Mouse (Mus musculus) cerebellum, postnatal 14 days (tissue): ENCODE measurements around the gene Ccr10.

Source experiments
- DNase-seq, 2 experiments: peaks; one replicate each; pipeline ENCODE4 v3.0.0; 2021; ENCODE audit warnings: mixed read lengths in 2 of 2

Gene Ccr10

DNA sequence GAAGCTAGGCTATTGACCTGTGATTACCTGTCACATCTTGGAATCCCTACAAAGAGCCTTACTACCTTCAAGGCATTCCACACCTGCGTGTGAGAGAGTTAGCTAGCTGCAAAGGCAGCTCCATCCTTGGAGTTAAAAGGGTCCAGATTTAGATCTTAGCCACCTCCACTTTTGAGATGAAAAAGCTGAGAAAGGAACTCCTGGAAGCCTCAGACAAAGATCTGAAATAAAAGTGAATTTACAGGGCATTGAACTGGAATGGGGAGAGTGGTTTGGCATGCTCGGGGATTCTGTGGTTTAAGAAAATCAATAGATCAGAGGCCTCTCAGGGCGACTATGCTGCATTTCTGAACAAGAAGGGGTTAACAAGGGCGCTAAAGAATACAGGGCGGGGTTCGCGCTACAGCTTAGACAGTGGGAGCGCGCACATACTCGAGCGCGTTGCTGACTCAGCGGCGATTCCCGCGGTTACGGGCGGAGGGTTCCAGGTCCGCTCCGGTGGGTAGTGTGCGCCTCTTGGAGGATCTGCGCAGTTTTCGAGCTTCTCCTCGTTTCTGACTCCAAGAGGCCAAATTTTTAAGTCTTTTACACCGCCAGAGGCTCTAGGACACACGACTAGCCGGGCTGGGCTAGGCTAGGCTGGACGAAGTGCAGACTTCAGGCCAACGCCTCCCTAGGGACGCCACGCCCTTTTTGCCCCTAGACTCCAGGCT, 3.4 kb downstream of the Ccr10 start:
- DNase-seq: peak; percentile 83 to 84

DNA sequence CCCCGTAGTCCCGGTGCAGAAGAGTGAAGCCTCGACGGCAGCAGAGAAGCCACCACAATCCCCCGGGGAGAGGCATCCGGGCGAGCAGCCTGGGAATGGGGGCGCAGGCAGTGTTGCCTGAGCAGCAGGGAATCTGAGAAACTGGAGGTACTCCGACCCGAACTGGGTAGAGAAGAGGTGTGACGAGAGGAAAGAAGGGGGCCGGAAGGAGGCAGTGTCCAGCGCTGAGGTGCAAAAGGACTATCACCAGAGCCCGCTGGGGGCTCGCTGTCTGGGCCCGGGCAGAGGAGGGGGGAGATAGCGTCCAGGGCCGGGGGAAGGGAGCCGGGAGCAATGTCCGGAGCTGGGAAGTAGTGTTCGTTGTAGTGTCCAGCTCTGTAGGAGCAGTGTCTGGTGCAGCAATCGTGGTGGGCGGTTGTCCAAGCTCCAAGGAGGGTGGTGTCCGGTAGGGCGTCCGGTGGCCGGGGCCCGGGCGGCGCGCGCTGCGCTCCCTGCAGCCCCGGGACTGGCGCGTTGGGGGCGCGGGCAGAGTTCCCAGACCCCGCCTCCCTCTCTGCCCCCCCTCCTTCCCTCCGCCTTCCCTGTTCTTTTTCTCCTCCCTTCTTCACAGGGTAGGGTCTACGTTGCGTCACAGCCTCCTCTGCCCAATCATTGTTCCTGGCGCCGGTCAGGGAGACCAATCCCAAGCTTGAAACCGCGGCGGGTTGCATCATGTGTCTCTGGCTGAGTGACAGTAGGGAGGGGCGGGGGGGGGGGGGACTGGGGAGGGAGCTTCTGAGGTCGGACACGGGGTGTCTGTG, 4.2 kb downstream of the Ccr10 start, which contains the start of gene Plekhh3:
Gene Plekhh3 (minus strand): TSS at position 541 of the 800 bp plus-strand sequence.
- DNase-seq: peak; percentile 96

DNA sequence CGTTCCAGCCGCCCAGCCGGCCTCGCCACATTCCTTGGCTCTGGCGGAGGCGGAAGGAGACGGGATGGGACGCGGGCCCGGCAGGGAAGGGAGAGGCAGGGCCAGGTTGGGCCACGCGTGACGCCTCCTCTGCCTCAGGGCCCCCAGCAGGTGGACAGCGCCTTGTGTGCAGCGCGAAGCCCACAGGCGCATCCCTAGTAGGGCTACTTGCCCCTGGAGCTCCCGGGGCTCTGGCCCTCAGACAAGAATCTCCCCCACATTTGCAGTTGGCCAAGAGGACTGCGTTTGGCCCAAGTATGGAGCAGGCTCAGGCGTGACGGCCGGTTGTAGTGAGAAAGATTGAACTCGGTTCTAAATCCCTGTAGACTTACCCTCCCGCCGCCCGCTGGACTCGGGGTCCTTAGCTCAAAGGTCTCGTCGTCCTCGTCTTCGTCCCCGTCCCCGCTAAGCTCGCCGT, 4.9 kb downstream of the Ccr10 start, which contains the start of gene Cntnap1:
Gene Cntnap1 (plus strand): TSS at position 170 of the 457 bp plus-strand sequence.
- peak; percentile 69 to 71 for DNase-seq

DNA sequence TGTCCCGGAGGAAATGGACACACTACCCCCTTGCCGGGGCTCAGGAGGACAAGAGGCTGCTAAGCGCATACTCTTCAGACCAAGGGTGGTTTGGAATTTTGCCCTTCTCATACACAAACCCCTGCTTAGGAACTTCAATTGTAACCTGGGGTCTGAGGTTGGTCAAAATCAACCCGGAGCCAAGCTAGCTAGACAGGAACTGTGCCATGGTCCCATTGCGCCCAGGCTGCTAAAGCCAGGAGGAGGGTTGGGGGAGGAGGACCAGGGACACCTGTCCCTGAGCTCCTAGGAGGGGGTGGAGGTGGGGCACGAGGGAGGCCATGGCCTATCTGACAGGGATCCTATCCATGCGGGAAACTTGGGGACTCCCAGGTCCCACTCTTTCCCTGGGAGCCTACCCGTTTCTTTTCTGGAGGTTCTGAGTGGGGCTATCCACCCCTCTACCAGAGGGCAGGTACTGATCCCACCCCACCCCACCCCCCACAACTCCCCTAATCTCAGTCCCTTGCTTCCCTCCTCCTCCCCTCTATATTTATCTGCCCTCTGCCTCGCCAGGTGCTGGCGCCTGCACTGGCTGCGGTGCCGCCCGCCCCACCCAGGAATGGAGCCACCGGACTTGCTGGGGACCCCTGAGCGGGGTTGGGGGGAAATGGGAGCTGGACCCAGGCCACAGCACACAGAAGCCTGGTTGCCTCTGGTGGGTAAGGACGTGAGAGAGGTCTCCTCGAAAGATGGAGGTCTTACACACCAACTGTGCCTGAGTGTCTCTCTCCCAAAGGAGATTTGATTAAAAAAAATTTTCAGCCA, 5.7 kb downstream of the Ccr10 start:
- DNase-seq: peak; percentile 57 to 61

DNA sequence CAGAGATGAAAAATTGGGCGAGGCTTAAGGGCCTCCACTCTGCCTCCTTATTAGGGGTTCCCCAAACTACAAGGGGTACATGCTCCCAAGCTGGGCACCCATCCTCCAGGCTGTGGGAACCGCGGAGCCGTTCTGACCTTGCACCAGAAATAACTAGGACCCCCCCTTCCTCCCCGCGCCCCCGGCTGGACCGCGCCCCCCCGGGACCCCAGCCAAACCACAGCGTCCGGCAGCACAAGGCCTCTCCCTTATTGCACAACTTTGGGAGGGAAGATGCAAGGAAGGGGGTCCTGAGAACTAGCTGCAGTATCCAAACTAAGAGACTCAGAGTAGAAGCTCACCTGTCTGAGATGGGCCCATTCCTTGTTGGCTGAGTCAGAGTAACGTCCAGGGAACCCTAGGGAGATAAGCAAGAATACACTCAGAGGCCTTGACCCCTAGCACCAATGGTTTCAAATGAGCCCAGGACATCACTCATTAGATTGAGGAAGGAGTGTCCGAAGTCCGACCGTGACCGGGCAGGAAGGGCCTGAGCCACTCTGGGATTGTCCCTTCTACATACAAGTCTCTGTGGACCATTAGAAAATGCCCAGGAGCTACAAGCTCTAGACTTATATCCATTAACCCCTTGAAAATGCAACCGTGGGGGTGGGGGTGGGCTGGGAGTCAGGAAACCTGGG, 6.8 kb downstream of the Ccr10 start:
- DNase-seq: peak; percentile 34 to 43

DNA sequence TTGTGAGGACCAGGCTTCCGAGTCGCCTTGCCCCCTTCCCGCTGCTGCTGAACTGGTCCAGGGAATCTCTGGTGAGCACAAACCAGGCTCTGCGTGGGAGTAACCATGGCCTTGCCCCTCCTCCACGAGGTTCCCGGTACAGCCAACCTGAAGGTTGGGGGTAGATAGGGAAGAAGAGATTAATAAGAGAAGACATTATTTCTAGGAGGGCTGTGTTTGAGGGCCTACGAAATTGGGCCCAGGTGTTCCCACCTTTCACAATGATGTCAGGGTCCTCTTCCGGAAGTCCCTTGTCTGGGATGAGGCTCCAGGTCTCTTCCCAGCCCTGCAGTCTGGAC, 7.3 kb downstream of the Ccr10 start:
- DNase-seq: no peak

DNA sequence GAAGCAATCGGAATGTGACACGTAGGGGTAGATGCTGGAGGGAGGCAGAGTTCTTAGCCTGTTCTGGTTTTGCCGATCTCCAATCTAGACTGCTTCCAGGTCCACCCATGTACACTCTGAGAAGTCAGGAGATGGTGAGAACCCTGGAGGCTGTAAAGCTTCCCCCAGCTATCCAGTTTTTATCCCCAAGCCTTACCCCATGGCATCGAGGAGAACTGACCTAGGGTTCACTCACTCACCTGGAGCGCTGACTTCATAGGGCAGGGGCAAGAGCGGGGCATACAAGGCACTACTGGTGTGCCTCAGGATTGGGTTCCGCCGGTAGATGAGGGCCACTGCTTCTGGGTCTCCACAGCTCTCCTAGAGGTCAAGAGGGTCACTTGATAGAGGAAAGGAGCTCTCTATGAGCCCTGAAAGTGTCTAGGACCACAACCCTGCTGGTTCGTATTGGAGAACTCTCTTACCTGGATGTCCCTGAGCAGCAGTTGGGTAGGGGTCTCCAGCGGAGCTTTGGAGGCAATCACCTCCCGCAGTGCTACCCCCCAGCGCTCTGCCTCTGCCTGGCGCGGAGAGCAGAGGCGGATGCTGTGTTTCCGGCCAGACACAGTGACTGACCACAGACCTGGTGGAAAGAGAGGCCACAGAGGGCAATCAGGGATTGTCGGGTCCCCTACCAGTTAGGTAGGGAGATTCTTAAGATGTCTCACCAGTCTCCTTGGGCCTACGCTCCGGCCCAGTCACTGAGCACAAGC, 7.9 kb downstream of the Ccr10 start:
- DNase-seq: no peak

DNA sequence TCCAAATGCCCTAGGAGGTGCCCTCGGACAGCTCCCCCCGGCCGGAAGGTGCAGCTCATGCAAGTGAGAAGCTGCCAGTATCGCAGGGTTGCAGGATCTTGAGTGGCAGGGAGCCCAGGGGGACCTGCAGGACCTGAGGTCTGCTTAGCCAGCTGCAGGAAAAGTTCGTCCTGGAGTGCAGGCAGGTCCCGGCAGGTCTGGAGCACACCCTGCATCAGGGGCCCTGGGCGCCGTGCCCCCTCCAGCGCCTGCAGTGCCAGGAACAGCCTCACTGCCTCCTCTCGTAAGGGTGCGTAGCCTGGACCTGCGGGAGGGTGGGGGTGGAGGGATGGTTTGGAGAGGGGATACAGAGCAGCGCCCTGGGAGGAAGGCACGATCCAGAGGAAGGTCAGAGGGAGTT, 8.9 kb downstream of the Ccr10 start:
- no peak for DNase-seq

DNA sequence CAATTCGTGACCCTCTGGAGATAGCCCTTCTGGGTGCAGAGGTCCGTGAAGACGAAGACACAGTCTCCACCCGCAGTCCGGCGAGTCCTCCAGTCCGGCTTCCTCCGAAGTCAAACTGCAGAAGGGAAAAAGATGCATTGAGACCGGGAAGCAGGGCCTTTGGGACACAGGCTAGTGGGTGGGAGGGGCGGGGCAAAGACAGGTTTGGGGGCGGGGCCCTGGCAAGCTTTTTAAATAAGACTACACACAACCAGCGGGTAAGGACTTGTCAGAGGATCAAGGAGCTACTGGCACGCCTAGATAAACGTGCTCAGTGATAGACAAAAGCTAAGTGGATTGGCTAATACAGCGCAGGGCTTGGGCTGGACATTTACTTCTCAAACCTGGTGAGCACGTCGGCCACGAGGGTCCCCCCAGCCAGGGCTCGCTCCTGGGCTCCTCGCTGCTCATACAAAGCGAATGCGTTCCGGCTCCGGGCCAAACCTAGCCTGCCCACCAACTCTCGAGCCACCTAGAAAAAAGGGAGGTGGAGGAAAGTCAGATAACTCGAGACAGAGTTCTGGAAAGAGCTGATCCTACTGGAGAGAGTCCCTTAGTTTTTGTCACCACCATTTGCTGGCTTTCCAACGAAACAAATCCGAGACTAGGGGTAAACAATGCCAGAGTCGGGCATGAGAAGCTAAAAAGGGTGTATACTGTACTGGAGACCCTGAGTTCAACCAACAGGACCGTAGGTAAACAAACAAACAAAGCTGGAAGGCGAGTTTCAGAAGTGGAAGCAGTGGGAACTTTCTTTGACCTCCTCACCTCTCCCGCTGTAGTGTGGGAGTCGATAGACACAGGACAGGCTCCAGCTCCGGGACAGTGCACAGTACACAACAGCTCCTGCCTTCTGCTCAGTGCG, 10.3 kb downstream of the Ccr10 start:
- DNase-seq: no peak

DNA sequence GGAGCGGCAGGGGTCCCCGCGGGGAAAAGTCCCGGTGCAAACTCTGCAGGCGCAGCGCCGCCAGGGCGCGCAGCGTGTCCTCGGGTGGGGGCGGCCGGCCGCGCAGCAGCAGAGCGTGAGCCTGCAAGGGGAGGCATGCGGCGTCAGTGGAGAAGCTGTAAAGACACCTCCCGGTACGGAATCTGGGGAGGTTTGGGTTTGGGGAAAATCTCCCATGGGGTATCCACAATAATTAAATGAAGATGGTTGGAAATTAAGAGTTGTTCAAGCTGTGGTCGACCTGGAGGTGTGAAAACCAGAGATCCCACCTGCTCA, 10.9 kb downstream of the Ccr10 start:
- DNase-seq: peak; percentile 18 to 32

DNA sequence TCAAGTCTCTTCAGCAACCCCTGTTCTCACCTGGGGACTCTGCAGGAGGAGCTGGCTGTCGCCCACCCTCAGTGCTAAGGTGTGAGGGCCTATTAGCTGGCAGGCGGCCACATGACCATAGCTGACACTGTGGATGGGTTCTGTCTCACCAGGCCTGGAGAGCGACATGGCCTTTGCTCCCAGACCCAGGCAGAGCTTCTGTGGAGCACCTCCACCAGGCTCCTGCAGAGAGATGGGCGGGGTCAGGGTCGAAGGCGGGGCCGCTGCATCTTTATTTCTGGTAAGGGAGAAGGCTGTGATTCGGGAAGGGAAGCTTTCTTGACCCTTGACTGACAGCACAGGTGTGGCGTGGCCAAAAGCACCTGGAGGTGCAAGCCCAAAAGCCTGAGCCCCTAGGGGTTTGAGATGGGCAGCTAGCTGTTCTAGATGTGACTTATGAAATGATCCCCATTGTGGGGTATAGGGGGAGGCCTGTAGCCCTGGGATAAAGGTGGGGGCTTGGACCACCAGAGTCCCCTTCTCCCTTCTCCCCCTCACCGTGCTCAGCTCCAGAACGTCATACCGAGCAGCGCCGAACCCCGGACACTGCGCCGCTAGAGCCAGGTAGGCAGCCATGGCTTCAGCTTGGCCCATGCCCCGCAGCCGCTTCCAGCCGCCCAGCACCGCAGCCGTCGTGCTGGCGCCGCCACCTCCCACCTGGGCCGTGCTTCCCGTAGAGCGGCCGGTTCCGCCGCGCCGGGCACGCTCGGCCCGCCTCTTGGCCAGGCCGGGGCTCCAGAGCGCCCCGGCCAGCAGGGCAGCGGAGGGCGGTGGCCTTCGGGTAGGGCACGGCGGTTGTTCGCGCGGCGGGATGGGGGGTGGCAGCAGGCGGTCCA, 11.5 kb downstream of the Ccr10 start:
- peak; percentile 27 to 47 for DNase-seq

DNA sequence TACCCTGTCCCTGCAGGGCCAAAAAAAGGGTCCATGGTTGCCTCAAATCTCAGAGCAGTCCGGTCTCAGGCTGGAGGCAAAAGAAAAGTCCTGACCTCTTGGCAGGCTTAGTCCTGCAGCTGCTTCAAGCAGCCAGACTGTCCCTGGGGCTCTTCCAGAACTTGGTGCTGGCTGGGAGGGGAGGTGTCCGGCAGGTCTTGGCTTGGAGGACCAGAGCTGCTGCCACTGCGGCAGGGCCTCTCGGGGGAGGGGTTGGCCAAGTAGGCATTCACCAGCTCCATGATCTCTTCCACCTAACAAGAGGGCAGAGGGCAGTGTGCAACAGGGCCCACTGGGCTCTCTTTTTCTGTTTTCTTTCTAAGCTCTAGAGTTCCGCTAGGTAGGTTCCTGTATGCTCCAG, 12.5 kb downstream of the Ccr10 start:
- DNase-seq: peak; percentile 33 to 40

DNA sequence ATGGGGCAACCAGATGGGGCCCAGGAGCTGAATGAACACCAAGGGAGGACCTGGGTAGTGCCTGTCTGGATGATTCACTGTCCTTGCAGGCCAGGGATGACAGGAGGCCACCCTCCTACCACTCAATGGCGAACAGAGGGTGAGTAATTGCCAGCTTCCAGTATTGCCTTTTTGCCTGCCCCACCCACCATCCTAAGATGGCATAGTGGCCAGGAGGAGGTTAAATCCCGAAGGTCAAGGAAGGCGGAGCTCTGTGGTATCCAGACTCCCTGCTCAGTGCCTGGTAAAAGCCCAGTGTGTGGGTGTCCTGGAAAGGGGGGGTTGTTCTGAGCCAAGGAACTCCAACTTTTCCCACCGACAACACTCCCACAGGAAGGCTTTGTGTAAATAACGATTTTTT, 12.9 kb downstream of the Ccr10 start:
- DNase-seq: no peak

DNA sequence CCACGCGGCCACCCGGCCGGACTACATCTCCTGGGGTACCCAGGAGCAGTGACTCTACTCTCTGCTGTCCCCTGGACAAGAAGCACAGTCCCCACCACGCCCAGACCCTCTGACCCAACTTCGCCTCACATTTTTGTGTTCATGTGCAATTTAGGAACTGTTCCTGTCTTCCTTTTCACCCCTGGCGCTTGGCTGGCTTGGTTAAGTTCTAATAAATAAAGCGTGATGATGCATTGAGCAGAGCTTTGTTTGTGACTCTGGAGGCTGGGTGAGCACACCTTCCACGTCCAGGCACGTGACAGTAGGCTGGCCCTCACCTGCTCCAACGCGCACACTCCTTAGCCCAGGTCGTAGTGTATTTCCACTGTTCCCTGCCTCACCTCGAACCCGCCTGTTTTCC, 13.7 kb downstream of the Ccr10 start:
- no peak for DNase-seq

DNA sequence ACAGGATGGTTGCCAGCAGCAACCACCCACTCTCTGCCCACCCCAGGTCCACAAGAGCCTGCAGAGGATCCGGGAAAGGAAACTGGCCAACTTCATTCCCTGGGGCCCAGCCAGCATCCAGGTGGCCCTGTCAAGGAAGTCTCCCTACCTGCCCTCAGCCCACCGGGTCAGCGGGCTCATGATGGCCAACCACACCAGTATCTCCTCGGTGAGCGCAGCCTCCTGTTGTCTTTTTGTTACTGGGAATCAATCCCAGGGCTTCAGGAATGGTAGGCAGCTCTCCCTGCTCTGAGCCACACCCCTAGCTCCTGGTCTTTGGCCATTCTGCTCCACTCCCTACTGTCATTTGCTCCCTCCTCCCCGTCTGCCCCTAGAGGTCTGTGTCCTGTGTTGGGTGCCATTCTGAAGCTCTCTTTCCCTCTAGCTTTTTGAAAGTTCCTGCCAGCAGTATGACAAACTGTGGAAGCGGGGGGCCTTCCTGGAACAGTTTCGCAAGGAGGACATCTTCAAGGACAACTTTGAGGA, 14.2 kb downstream of the Ccr10 start:
- DNase-seq: peak in 1 of 2 experiments; percentile 24

DNA sequence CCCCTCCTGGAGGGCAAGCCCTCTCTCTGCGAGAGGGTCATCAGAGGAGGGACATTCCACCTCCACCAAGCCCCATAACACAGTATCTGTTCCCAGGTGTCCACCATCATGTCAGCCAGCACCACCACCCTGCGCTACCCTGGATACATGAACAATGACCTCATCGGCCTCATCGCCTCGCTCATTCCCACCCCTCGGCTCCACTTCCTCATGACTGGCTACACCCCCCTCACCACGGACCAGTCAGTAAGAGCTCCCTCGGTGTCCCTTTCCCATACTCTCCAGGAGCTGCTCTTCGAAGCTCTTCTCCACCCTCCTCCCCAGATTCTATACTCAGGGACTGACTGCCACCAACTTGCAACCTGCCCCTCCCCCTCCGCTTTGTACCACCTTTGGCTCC, 15.1 kb downstream of the Ccr10 start:
- DNase-seq: peak in 1 of 2 experiments; percentile 28

DNA sequence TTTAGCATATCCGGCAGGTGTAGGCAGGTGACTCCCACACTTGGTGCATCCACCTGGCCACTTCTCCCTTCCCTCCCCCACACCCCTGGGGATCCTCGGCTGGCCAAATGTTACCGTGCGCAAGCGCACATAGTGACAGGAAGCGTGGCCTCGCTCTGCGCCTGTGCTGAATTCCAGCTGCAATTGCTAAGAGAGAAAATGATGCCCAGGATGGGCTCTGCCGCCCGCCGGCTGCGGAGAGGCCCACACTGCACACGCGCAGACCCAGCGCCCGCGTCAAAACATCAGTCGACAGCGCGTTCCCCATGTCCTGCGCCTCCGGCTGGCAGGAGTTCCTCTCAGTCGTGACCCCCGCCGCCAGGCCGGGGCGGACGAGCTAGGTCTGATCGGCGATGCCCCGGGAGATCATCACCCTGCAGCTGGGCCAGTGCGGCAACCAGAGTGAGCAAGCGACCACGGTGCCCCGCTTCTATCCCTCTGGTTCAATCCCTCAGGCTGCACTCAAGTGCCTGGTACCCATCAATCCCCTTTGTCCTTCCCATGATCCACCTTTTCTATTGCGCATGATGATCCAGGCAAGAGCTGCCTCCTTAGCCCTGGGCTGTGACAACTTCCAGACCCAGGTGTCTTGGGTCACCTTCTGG, 19.4 kb downstream of the Ccr10 start, which contains the start of gene Tubg2:
Gene Tubg2 (plus strand): TSS at position 180 of the 644 bp plus-strand sequence.
- DNase-seq: peak; percentile 84 to 85

DNA sequence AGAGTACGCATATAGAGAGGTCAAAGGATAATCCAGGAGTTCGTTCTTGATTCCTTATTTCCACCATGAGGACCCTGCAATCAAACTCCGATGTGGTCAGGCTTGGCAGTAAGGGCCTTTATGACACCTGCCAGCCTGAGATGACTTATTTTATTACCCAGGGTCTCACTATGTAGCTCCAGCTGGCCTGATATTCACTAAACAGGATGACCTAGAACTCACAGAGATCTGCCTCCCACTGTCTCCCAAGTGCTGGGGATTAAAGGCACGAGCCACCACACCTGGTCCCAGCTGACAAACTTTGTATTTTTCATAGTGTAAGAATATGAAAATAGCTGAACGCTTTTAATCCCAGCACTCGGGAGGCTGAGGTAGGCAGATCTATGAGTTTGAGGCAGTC, 20.1 kb downstream of the Ccr10 start:
- no peak for DNase-seq

DNA sequence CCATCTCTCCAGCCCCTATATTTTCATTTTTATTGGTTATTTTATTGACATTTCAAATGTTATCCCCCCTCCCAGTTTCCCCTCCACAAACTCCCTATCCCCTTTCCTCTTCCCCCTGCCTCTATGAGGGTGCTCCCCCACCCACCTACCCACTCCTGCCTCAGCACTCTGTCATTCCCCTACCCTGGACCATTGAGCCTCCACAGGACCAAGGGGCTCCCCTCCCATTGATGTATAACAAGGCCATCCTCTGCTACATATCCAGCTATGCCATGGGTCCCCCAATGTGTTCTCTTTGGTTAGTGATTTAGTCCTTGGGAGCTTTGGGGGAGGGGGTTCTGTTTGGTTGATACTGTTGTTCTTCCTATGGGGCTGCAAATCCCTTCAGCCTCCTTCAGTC, 20.6 kb downstream of the Ccr10 start:
- no peak for DNase-seq
